Mouse (Mus musculus): ENCODE data around the gene Brms1l.

Gene Brms1l

DNA sequence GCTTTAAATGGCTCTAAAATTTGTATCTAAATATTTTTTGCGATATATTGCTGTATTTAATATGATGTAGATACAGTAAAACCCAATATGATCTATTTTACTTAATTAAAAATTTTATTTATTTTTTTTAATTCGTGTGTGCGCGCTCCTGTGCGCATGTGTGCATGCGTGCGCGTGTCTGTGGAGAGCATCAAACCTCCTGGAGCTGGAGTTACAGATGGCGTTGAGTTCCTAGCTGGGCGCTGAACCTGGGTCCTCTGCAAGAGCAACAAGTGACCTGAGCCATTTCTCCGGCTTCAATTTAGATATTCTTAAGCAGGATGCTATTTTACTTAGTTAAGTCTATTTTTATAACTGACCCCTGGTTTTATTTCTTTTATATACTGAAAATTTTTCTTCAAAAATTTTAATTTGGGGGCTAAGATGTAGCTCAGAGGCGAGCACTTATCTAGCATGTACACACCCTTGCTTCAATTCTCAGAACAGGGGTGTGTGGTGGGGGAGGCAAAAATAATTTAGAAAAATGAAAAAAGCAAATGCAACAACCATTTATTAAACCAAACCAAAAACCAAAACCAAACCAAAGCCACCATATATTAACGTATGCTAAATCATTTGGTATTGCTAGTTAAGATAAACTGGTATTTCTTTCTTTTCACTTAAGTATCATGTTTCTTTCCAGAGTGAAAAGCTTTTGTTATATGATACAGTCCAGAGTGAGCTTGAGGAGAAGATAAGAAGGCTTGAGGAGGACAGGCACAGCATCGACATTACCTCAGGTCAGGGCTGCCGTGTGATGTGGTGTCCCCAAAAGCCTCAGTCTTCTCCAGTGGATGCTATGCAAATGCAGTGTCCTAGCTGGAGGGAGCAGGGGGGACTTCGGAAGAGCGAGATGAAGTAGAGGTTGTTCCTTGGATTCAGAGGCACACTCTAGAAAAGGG lies 23.6 kb downstream of the Brms1l start:
- DNase-seq (ENCODE audit: low read depth in 1 of 2, low spot score in 2 of 2) = no peak

GRCm38 (mm10) chr12:55860631-55861030 lies 24.5 kb downstream of the Brms1l start:
- no peak for DNase-seq (ENCODE audit: low read depth in 1 of 2, low spot score in 2 of 2)

DNA sequence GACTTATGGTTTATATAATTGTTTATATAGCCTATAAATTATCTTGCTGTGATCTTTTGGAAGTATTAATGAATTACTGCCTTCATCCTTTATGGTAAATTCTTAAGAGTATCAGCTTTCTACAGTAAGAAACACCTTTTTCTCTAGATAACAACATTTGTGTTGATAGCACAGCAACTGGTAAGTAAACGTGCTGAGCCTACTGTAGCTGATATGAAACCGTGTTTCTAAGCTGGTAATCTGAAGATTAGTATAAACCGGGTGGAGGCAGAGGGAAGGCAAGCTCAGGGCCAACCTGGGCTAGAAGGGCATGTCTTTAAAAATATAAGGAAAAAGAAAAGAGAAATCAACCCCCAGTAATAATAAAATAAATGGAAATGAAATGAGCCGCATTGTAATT lies 31.6 kb downstream of the Brms1l start:
- no peak for DNase-seq (ENCODE audit: low read depth in 1 of 2, low spot score in 2 of 2)

GRCm38 (mm10) chr12:55869622-55870322 lies 33.6 kb downstream of the Brms1l start:
- no peak for DNase-seq (ENCODE audit: low read depth in 1 of 2, low spot score in 2 of 2)

DNA sequence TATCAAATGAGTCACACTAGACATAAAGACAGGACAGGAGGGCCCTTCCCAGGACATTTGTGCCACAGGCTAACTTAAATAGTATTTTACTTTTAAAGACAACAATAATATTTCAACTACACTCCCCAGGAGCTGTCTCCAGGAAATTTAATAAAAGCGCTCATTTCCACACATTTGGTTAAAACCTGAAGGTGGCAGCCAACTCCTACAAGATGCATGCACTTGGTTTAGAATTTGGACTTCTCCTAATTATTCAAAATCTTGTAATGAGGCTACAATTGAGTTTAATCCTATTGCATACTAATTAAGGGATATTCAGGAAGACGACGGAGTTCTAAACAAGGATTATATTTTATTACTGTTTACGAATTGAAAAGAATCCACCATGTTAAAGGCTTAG lies 49.3 kb downstream of the Brms1l start:
- DNase-seq (ENCODE audit: low read depth in 1 of 2, low spot score in 2 of 2) = no peak

DNA sequence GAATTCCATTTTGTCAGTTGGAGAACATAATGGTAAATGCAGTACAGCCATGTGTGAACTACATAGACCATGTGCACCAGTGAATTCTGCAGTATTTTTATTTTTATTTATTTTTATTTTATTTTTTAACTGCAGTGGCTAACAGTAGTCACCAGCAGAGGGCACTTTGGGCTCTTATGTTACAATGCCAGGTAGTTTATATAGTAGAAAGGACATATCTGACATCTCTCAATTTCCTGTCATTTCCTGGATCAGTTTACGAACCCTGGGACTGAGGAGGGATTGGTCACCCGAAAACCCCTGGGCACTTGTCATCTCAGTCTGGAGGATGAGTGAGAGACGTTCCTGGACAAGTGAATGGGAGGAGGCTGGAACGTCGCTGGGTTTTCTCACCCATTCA lies 52.4 kb downstream of the Brms1l start:
- no peak for DNase-seq (ENCODE audit: low read depth in 1 of 2, low spot score in 2 of 2)

DNA sequence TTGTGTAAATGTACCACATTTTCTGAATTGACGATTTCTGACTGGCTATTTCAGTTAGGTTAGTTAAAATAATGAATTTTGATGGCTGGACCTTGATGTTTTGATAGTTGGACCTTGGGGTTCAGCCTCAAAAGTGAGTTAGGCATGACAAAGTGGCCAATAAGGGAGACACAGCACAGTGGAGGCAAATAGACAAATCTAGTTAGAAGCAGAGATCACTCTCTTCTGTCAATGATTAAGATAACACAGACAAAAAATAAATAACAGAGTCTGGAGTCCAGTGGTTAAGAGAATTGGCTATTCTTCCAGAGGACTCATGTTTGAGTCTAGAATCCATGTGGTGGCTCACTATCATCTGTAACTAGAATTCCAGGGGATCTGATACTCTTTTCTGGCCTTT lies 68.7 kb downstream of the Brms1l start:
- DNase-seq (ENCODE audit: low read depth in 1 of 2, low spot score in 2 of 2) = no peak

DNA sequence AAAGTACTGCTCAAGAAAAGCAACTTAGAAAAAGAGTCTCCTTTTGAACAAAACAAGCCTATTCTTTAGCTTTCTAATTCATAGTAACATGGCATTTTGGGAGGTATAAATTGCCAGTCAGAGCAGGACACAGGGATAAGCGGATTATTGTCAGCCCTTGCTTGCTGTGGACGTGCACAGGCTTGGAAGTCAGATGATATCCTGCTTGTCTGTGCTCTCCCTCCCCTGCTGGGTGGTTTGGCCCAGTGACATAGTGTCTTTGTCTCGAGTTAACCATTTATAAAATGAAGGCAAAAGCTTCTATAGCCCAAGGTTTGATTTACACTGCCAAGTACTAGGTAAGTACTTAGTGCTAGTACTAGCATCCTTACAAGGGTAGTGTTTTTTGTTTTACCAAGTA lies 76.0 kb downstream of the Brms1l start:
- DNase-seq (ENCODE audit: low read depth in 1 of 2, low spot score in 2 of 2) = no peak

DNA sequence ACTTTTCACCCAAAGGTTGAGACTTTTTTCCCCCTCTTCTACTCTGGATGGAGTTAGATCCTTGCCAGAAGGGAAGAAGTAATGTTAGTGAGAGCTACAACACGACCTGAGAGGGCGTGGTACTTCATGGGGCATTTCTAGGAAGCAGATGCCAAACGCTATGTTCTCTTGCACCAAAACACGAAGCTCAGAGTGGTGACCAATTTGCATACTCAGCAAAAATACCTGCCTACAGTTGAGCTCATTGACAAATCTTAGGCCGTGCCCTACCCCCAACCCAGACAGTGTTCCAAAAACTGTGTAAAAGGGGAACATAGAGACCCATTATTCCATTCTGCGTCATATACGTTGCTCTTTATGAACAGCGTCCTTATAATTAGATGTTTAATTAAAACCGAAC lies 77.1 kb downstream of the Brms1l start:
- no peak for DNase-seq (ENCODE audit: low read depth in 1 of 2, low spot score in 2 of 2)

- no peak for DNase-seq (ENCODE audit: low read depth in 1 of 2, low spot score in 2 of 2)
Measured at GRCm38 (mm10) chr12:55916250-55916649, 80.1 kb downstream of the Brms1l start.

GRCm38 (mm10) chr12:55917020-55917419 lies 80.9 kb downstream of the Brms1l start:
- DNase-seq (ENCODE audit: low read depth in 1 of 2, low spot score in 2 of 2) = no peak

Data from monocyte, adult 2 months (primary cell).